Mouse (Mus musculus): ENCODE measurements around the gene Dph3.
"Not testable (repeated sequence)": the region's sequence is repeated elsewhere in the genome, so short reads cannot be mapped to it uniquely, and the experiment has no call there.

DNA sequence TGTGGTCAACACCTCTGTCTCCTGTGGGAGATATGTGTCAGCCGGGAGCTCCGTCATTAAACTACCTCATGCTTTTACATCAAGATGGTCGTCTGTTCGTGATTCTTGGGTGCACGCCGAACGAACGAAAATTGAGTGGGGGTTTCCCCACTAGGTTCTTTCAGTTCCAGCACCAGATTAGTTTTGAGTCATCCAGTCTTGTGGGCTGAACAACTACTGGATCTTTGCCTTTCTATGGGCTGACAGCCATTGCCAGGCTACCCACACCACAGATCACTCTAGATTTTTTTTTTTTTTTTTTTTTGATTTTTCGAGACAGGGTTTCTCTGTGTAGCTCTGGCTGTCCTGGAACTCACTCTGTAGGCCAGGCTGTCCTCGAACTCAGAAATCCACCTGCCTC lies 26.6 kb upstream of the Dph3 start:
- not testable (repeated sequence) for TF ChIP-seq MAZ (IDR thresholded peaks at IDR 0.05; ENCODE audit: low read depth, low read length); TBP (conservative IDR thresholded peaks at IDR 0.05; ENCODE audit: low read depth, low read length); TCF12 (IDR thresholded peaks at IDR 0.05; ENCODE audit: low read depth, low read length); PAX5 (IDR thresholded peaks at IDR 0.05; ENCODE audit: low read length); ZMIZ1 (IDR thresholded peaks at IDR 0.05; ENCODE audit: low read depth, low read length); CTCF (conservative IDR thresholded peaks at IDR 0.05 in 1 of 2, IDR thresholded peaks at IDR 0.05 in 1 of 2; ENCODE audit: low read depth in 2 of 2, low read length in 2 of 2); UBTF (IDR thresholded peaks at IDR 0.05; ENCODE audit: low read depth, low read length); POLR2A (IDR thresholded peaks at IDR 0.05; ENCODE audit: low read depth, low read length); NRF1 (IDR thresholded peaks at IDR 0.05; ENCODE audit: low read depth, low read length); USF2 (conservative IDR thresholded peaks at IDR 0.05; ENCODE audit: low read depth, low read length); ZC3H11A (IDR thresholded peaks at IDR 0.05; ENCODE audit: low read depth, low read length); RCOR1 (conservative IDR thresholded peaks at IDR 0.05; ENCODE audit: low read depth, low read length)
